Mouse (Mus musculus): Measurements from ENCODE around the gene Adcy6. TPM values are rescaled to one million over a fixed set of nuclear protein-coding genes. Genes with fewer than 3 reads are reported as not detected.

Gene Adcy6
- polyA plus RNA-seq, 1 experiment from 2014 or later, result 11.6 TPM

DNA sequence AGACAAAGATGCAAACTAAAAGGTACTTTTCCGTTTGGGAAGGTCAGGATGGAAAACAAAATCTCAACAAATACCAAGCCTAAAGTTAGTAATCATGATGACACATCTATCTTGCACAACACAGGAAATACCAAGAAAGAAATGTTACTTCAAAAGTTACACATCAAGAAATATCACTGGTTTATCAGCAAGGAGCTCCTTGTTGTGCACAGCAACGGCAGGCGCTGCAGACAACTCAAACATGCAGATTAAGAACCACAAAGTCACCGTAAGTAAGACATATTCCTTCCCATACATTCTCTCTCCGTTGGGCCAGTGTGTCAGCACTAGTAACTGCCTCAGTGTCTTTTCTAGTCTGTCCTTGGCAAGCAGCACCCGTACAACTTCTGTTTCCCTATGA is 68.8 kb downstream of the Adcy6 start:
- ATAC-seq (ENCODE audit: low read depth), result no peak
- no peak overlapping the region for H3K27ac ChIP-seq (ENCODE audit: low read depth, low read length)
- H3K27me3 ChIP-seq (ENCODE audit: control insufficient read depth, insufficient read depth, low read length), result no peaks in the 10 kb centered on the region
- no peak overlapping the region for H3K4me2 ChIP-seq (ENCODE audit: low read depth, low read length)
- 91% methylated on average over 6 of the region's 6 CpGs for WGBS
- H3K9ac ChIP-seq (replicated peaks; ENCODE audit: low read depth, low read length), result no peak overlapping the region
- H3K4me3 ChIP-seq (ENCODE audit: low read depth, low read length), result no peak overlapping the region
- H3K9me3 ChIP-seq (ENCODE audit: control insufficient read depth, low read length), result no peaks in the 10 kb centered on the region
- no peaks in the 10 kb centered on the region for H3K4me1 ChIP-seq (ENCODE audit: control insufficient read depth, insufficient read depth, low read length)
- peaks cover 33% of the 10 kb centered on the region for H3K36me3 ChIP-seq (ENCODE audit: control insufficient read depth, insufficient read depth, low read length)

Other genes starting within 250 kb of the Adcy6 start
- not detected in 2 replicates for gene Olfr283, start 229.1 kb downstream of the Adcy6 start, polyA plus RNA-seq (2014; fragmentation: Nextera tagmentation; extraction: Ambion mirVana)
- not detected in 2 replicates for gene Olfr282, start 178.9 kb downstream of the Adcy6 start, polyA plus RNA-seq (2014; fragmentation: Nextera tagmentation; extraction: Ambion mirVana)
- not detected in 2 replicates for gene Olfr281, start 157.5 kb downstream of the Adcy6 start, polyA plus RNA-seq (2014; fragmentation: Nextera tagmentation; extraction: Ambion mirVana)
- gene OR5BS1P, start 140.2 kb downstream of the Adcy6 start, polyA plus RNA-seq (2014; fragmentation: Nextera tagmentation; extraction: Ambion mirVana), result not detected in 2 replicates
- not detected in 2 replicates for gene Lalba, start 127.4 kb downstream of the Adcy6 start, polyA plus RNA-seq (2014; fragmentation: Nextera tagmentation; extraction: Ambion mirVana)
- gene Olfr279, start 117.7 kb downstream of the Adcy6 start, polyA plus RNA-seq (2014; fragmentation: Nextera tagmentation; extraction: Ambion mirVana), result not detected in 2 replicates
- gene Kansl2, start 75.8 kb downstream of the Adcy6 start, polyA plus RNA-seq (2014; fragmentation: Nextera tagmentation; extraction: Ambion mirVana), result 99.6 and 105 TPM in 2 replicates
- gene Ccnt1, start 39.2 kb downstream of the Adcy6 start, polyA plus RNA-seq (2014; fragmentation: Nextera tagmentation; extraction: Ambion mirVana), result 70.7 and 72.0 TPM in 2 replicates
- gene 4930415O20Rik, start 39.1 kb downstream of the Adcy6 start, polyA plus RNA-seq (2014; fragmentation: Nextera tagmentation; extraction: Ambion mirVana), result 0.40 TPM in 1 of 2 replicates, not detected in the other
- gene Cacnb3, start 20.8 kb upstream of the Adcy6 start, polyA plus RNA-seq (2014; fragmentation: Nextera tagmentation; extraction: Ambion mirVana), result 84.9 and 101 TPM in 2 replicates
- 17.9 and 24.9 TPM in 2 replicates for gene Ddx23, start 52.8 kb upstream of the Adcy6 start, polyA plus RNA-seq (2014; fragmentation: Nextera tagmentation; extraction: Ambion mirVana)
- 4.7 and 7.3 TPM in 2 replicates for gene Rnd1, start 67.4 kb upstream of the Adcy6 start, polyA plus RNA-seq (2014; fragmentation: Nextera tagmentation; extraction: Ambion mirVana)
- gene Ccdc65, start 98.1 kb upstream of the Adcy6 start, polyA plus RNA-seq (2014; fragmentation: Nextera tagmentation; extraction: Ambion mirVana), result 5.2 and 6.0 TPM in 2 replicates
- 3.6 and 7.1 TPM in 2 replicates for gene Fkbp11, start 118.1 kb upstream of the Adcy6 start, polyA plus RNA-seq (2014; fragmentation: Nextera tagmentation; extraction: Ambion mirVana)
- 66.3 and 77.2 TPM in 2 replicates for gene Arf3, start 153.1 kb upstream of the Adcy6 start, polyA plus RNA-seq (2014; fragmentation: Nextera tagmentation; extraction: Ambion mirVana)
- 0.19 TPM in 1 of 2 replicates, not detected in the other for gene Wnt10b, start 168.1 kb upstream of the Adcy6 start, polyA plus RNA-seq (2014; fragmentation: Nextera tagmentation; extraction: Ambion mirVana)
- 1.9 and 3.9 TPM in 2 replicates for gene Wnt1, start 179.8 kb upstream of the Adcy6 start, polyA plus RNA-seq (2014; fragmentation: Nextera tagmentation; extraction: Ambion mirVana)
- 0.44 and 0.54 TPM in 2 replicates for gene Ddn, start 199.4 kb upstream of the Adcy6 start, polyA plus RNA-seq (2014; fragmentation: Nextera tagmentation; extraction: Ambion mirVana)
- gene Prkag1, start 221.4 kb upstream of the Adcy6 start, polyA plus RNA-seq (2014; fragmentation: Nextera tagmentation; extraction: Ambion mirVana), result 57.7 and 61.6 TPM in 2 replicates

Measured in neural tube, embryonic 14.5 days (tissue).